Mouse (Mus musculus) liver, adult 2 months (tissue): Measurements from ENCODE around the gene Pla2g15.

Experiments used
- CTCF ChIP-seq: fragments of 200-500 bp; IDR thresholded peaks from 2 replicates; pipeline ENCODE4 v1.5.1; 2011; ENCODE audit warnings: low read depth, low read length, control low read depth
- POLR2A ChIP-seq: fragments of 200-500 bp; IDR thresholded peaks from 2 replicates; pipeline ENCODE4 v1.6.1; 2011; ENCODE audit warnings: low read length, control low read depth; ENCODE audit not compliant: insufficient read depth; ENCODE audit errors: extremely low read depth

DNA sequence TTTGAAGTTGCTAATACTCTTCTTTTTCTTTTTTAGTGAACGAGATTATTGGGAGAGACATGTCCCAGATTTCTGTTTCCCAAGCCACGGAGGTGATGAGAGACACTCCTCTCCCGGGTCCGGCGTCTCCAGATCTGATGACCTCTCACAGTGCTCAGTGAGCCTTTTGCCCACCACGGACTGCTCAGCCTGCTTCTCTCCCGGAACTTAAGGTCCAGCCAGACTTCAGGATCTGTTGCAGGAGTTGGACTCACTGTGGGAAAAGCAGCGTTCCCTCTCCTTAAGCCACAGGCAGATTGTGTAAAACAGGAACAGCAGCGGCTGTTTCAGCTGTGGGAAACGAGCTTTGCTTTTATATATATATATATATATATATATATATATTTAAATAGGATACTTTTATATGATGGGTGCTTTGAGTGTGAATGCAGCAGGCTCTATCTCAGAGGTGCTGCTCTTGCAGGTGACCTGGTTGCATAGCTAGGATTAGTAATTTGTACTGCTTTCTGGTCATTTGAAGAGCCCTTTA, 22.3 kb upstream of the Pla2g15 start:
- TF ChIP-seq CTCF (no peak), POLR2A (no peak)
